Mouse (Mus musculus): ENCODE results near the gene Kl. TPM values are rescaled to one million over a fixed set of nuclear protein-coding genes. Genes with fewer than 3 reads are reported as not detected.
A peak's percentile ranks its signal among the peaks of the same experiment; 100 is the strongest.

The Kl gene
- total RNA-seq (2021) = under 1 TPM; 0.11 to 0.14 TPM

- DNase-seq = no peak
- intact Hi-C loops (cut with DNase I) = loop anchor here (5.0 kb wide), 1 partner anchor 70 kb away; no protein-coding TSS in a partner anchor
Measured at GRCm38 (mm10) chr5:150952328-150952668, at the start of gene Kl. TSS of gene Kl (plus strand) at chr5:150952607.

GRCm38 (mm10) chr5:150906053-150907040 lies 46.1 kb upstream of the Kl start:
- DNase-seq = no peak
- intact Hi-C loops (cut with DNase I) = no loop called here

GRCm38 (mm10) chr5:150912156-150912555 lies 40.3 kb upstream of the Kl start:
- intact Hi-C loops (cut with DNase I) = no loop called here
- no peak for DNase-seq

DNA sequence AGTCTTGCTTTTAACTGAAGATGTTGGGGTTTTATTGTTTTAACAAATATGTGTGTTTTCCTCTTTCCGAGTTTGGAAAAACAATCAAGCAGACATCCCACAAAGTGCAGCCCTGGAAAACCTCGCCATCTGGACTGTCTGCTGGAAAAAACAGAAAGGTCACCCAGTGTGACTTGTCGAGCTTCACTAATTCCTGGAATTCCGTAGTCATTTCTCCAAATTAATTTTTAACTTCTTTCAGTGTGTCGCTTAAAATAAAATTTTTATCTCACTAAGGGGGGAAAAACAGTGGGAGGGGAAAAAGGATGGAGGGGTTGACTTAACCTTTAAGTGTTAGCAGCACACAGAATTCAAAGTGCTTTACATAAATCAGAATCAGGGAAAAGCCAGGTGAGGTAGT lies 39.8 kb upstream of the Kl start:
- no peak for DNase-seq
- intact Hi-C loops (cut with DNase I) = no loop called here

DNA sequence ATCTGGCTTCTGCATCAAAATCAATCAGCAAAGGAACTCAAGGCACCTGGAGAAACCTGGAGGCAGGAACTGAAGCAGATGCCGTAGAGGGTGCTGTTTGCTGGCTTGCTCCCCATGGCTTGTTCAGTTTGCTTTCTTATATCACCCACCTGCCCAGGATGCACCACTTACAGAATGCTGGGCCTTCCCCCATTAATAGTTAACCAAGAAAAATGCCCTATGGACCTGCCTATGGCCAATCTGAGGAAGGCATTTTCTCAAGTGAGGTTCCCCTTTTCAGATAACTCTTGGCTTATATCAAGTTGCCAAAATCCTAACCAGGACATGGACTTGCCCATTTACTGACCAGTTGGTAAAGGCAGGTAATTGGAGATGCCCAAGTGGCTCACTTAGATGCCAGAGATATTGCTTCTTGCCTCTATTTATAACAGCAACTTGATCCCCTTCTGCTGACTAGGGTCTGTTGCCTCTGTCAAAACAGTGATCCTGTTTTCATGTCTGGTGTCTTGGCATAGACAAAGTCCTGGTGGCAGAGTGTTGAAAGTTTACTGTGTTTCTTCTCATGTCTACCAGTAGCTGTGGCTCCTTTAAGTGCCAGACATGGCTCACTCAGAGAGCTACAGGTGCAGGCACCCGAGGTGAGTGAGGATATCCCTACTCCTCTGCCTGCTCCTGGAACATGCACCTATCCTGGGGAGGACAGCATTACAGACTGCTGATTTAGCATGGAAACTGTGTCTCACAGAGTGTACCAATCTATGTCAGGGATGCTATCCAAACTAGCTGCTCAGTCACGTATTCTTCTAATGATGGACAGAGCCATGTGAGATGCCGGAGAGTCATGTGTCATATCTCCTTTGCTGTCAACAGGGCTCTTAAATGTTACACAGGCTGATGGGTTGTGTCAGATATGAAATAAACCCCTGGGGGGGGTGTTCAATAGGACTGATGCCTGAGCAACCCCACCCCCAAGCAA lies 37.0 kb upstream of the Kl start:
- DNase-seq = no peak
- intact Hi-C loops (cut with DNase I) = no loop called here

GRCm38 (mm10) chr5:150917131-150917858 lies 35.1 kb upstream of the Kl start:
- no peak for DNase-seq
- intact Hi-C loops (cut with DNase I) = no loop called here

GRCm38 (mm10) chr5:150918599-150918998 lies 33.8 kb upstream of the Kl start:
- no peak for DNase-seq
- intact Hi-C loops (cut with DNase I) = no loop called here

DNA sequence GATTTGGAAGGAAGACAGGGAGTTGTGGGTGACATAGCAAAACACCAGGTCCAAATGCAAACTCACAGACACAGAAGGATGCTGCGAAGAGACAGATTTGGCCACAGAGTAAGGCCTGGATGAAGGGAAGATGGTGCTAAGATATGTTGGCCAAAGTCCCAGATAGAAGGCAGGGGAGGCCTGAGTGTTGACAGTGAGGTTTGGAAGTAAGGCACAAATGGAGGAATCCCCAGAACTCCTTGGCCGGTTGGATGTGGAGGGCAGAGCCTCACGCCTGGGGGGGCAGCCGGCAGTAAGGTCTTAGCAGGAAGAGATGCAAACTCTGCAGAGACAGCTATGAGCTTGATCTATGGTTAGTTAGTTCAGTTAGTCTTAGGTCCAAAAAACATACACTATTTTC lies 33.1 kb upstream of the Kl start:
- no peak for DNase-seq
- intact Hi-C loops (cut with DNase I) = no loop called here

DNA sequence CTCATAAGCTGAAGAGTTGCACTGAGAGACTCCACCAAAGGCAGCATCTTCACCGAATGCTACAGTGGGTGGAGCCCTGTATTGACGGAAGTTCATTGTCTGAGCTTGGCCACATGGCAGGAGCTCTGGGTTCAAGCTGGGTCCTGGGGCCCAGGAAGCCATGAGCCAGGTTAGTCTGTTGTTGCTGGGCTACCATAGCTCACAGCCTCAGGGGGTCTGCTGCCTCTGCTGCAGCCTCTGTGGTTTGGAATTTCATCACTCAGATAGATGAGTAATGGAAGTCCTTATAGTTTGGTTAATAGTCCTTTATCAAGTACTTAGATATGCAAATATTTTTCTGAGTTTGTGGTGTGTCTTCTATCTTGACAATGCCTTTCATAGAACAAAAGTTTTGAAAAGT lies 32.4 kb upstream of the Kl start:
- intact Hi-C loops (cut with DNase I) = no loop called here
- no peak for DNase-seq

GRCm38 (mm10) chr5:150929406-150929805 lies 23.0 kb upstream of the Kl start:
- no peak for DNase-seq
- intact Hi-C loops (cut with DNase I) = no loop called here

DNA sequence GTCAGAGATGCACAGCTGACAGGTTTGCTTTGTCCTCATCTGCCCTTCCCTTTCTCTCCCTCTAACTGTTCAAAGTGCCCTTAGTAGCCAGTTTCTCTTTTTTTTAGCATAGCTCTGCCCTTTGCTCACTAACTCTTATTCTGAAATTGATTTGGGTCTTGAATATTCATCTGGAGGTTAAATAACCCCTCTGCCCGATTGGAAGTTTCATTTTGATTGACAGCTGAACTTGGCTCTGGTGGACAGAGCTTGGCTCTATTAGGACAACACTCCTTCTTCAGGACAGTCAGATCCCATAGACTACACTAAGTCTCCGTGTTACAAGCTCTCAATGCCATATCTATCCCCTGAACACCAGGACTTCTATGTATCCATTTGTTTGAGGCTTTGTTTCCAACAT lies 19.8 kb upstream of the Kl start:
- DNase-seq = no peak
- intact Hi-C loops (cut with DNase I) = no loop called here

DNA sequence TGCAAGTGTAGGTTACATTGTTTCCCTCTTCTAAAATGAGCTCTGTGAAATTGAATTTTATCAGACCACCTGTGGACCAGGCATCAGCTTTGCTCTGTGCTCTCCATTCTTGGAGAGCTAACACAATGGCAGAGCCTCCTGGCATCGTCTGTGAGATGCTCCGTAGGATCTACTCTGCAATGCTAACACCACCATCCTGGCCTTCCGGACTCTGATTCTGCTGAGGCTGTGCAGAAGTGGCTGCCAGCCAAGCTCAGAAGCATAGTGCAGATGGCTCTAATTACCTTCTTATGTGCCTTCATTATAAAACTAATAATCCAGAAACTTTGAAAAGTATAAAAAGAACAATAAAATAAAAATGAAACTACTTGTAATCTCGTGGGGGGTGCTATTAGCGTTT lies 16.2 kb upstream of the Kl start:
- DNase-seq = no peak
- intact Hi-C loops (cut with DNase I) = no loop called here

- intact Hi-C loops (cut with DNase I) = no loop called here
Measured at GRCm38 (mm10) chr5:150936807-150937206, 15.6 kb upstream of the Kl start.

GRCm38 (mm10) chr5:150937501-150937900 lies 14.9 kb upstream of the Kl start:
- DNase-seq = no peak
- intact Hi-C loops (cut with DNase I) = no loop called here

More at GRCm38 (mm10) chr5:150936807-150937206, 15.6 kb upstream of the Kl start:
- no peak for DNase-seq

GRCm38 (mm10) chr5:150945576-150945975 lies 6.8 kb upstream of the Kl start:
- no peak for DNase-seq
- intact Hi-C loops (cut with DNase I) = no loop called here

DNA sequence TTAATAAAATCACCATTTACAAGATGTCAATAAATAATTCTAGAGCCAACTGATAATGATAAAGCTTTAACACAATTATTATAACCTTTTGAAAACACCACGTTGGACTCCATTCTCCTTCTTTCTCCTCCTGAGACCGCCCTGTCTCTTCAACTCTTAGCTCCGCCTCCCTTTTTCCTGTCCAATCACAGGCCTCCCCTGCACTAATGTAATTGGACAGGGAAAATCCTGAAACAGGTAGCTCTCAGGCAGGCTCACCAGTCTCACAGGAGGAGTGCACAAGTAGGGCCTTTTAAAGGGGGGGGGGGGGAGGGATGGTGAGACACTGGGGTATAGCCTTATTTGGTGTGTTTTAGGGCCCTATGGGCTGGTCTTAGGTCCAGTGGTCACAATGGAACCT lies 3.3 kb upstream of the Kl start:
- intact Hi-C loops (cut with DNase I) = no loop called here
- no peak for DNase-seq

GRCm38 (mm10) chr5:150951325-150951724 lies 1.1 kb upstream of the Kl start:
- intact Hi-C loops (cut with DNase I) = loop anchor here (5.0 kb wide), 1 partner anchor 71 kb away; no protein-coding TSS in a partner anchor
- DNase-seq = no peak

GRCm38 (mm10) chr5:150952669-150953521 lies 488 bp downstream of the Kl start:
- peak in 1 of 2 experiments; percentile 9 for DNase-seq
- intact Hi-C loops (cut with DNase I) = loop anchor here (5.0 kb wide), 1 partner anchor 69 kb away; no protein-coding TSS in a partner anchor

- DNase-seq = no peak
- intact Hi-C loops (cut with DNase I) = loop anchor here (5.0 kb wide), 1 partner anchor 68 kb away; no protein-coding TSS in a partner anchor
Measured at GRCm38 (mm10) chr5:150954791-150955190, 2.4 kb downstream of the Kl start.
